Mouse (Mus musculus) hindbrain, embryonic 16.5 days (tissue): ENCODE results near the gene Rnpepl1. TPM values are rescaled to one million over a fixed set of nuclear protein-coding genes. Genes with fewer than 3 reads are reported as not detected.

Source experiments
- polyA plus RNA-seq: library from polyadenylated mRNA; unstranded; fragments of >200 nt; fragmentation: Nextera tagmentation; extraction: Ambion mirVana; gene quantifications from 2 replicates; pipeline ENCODE4 v1.2.1, GENCODE M21; 2015

Rnpepl1 gene
- polyA plus RNA-seq, 1 experiment from 2014 or later: 16.8 TPM

Other genes starting within 250 kb of the Rnpepl1 start
- gene Gpc1, start 79.1 kb upstream of the Rnpepl1 start, polyA plus RNA-seq: 57.2 and 65.4 TPM in 2 replicates
- 0.50 and 0.55 TPM in 2 replicates for gene Ankmy1, start 7.9 kb upstream of the Rnpepl1 start, polyA plus RNA-seq
- gene Dusp28, start 3.8 kb upstream of the Rnpepl1 start, polyA plus RNA-seq: 15.5 and 17.3 TPM in 2 replicates
- 60.6 and 60.7 TPM in 2 replicates for gene Capn10, start 23.6 kb downstream of the Rnpepl1 start, polyA plus RNA-seq
- gene Gpr35, start 40.1 kb downstream of the Rnpepl1 start, polyA plus RNA-seq: 0.55 and 1.1 TPM in 2 replicates
- gene Aqp12, start 95.6 kb downstream of the Rnpepl1 start, polyA plus RNA-seq: not detected in 2 replicates
- 497 and 573 TPM in 2 replicates for gene Kif1a, start 191.2 kb downstream of the Rnpepl1 start, polyA plus RNA-seq
- gene Agxt, start 224.5 kb downstream of the Rnpepl1 start, polyA plus RNA-seq: not detected in 2 replicates